Mouse (Mus musculus) lung, embryonic 14.5 days (tissue): ENCODE measurements around the gene Cytip. TPM values are rescaled to one million over a fixed set of nuclear protein-coding genes. Genes with fewer than 3 reads are reported as not detected.

ENCODE experiments used
- ATAC-seq: fragments of 200-750 bp; cut with Nextera tagmentation; 2 replicates; pipeline ENCODE4 v1.8.0; 2017; ENCODE audit warnings: mild to moderate bottlenecking, moderate TSS enrichment, moderate library complexity; ENCODE audit not compliant: insufficient read depth
- DNase-seq: peaks from one replicate; pipeline ENCODE4 v3.0.0-alpha.2; 2015
- H3K27ac ChIP-seq: fragments of 300-500 bp; sonication (generic); 2 replicates; pipeline ENCODE4 v1.5.1; 2014; ENCODE audit warnings: low read depth, mild to moderate bottlenecking, moderate library complexity
- H3K27me3 ChIP-seq: fragments of 300-500 bp; sonication (generic); 2 replicates; pipeline ENCODE4 v1.6.1; 2014; ENCODE audit warnings: low read length, control low read depth; ENCODE audit not compliant: insufficient read depth
- H3K36me3 ChIP-seq: fragments of 300-500 bp; sonication (generic); 2 replicates; pipeline ENCODE4 v1.6.1; 2014; ENCODE audit warnings: control low read depth; ENCODE audit not compliant: insufficient read depth
- H3K4me1 ChIP-seq: fragments of 300-500 bp; sonication (generic); 2 replicates; pipeline ENCODE4 v1.6.1; 2014; ENCODE audit warnings: antibody characterized with exemption, control low read depth; ENCODE audit not compliant: insufficient read depth
- H3K4me2 ChIP-seq: fragments of 300-500 bp; sonication (generic); 2 replicates; pipeline ENCODE4 v1.6.1; 2014; ENCODE audit warnings: mild to moderate bottlenecking
- H3K4me3 ChIP-seq: fragments of 300-500 bp; sonication (generic); 2 replicates; pipeline ENCODE4 v1.5.1; 2014; ENCODE audit warnings: low read depth, low read length
- H3K9ac ChIP-seq: fragments of 300-500 bp; sonication (generic); 2 replicates; pipeline ENCODE4 v1.6.1; 2014
- H3K9me3 ChIP-seq: fragments of 300-500 bp; sonication (generic); 2 replicates; pipeline ENCODE4 v1.6.1; 2016; ENCODE audit warnings: low read depth, low read length, control low read depth
- CTCF ChIP-seq: IDR thresholded peaks from 2 replicates; pipeline ENCODE4 v1.5.1; 2016; ENCODE audit warnings: antibody characterized with exemption, low read depth
- WGBS: fragments of 180-500 bp; shearing (Covaris S2); extraction: QIAGEN DNeasy Blood & Tissue Kit; methylation state at CpG from one replicate; pipeline ENCODE4 v1.1.7; 2014; 5-methylcytosine and 5-hydroxymethylcytosine counted together
- polyA plus RNA-seq: library from polyadenylated mRNA; unstranded; fragments of >200 nt; fragmentation: Nextera tagmentation; extraction: Ambion mirVana; gene quantifications from 2 replicates; pipeline ENCODE4 v1.2.1, GENCODE M21; 2014

The Cytip gene
- polyA plus RNA-seq, 1 experiment from 2014 or later, result 1.3 TPM

DNA sequence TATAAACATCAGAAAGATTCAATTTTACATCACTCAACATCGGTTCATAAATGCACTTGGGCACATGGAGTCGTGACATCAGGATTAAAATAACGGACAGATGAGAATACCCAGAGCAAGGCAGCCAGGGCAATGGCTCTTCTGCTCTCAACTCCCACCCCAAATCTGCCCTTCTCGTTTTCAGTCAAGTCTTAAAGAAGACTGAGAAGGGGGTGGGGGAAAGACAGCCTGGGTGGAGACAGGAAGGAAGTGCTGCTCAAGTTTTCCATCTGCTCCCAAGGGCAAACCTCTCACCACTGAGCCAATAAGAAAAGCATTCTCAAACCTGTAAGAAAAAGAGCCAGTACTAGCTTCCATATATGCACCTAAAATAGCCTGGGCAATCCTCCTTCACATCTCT is 5.8 kb downstream of the Cytip start:
- no peak for TF ChIP-seq CTCF
- Histone ChIP-seq H3K4me2 (no peak overlapping the region), H3K27ac (no peak overlapping the region), H3K9ac (no peak overlapping the region), H3K9me3 (no peaks in the 10 kb centered on the region), H3K4me1 (no peaks in the 10 kb centered on the region), H3K27me3 (no peaks in the 10 kb centered on the region), H3K36me3 (no peaks in the 10 kb centered on the region), H3K4me3 (no peak overlapping the region)
- DNase-seq, result no peak
- 59% methylated on average over 4 of the region's 4 CpGs for WGBS
- no peak for ATAC-seq

DNA sequence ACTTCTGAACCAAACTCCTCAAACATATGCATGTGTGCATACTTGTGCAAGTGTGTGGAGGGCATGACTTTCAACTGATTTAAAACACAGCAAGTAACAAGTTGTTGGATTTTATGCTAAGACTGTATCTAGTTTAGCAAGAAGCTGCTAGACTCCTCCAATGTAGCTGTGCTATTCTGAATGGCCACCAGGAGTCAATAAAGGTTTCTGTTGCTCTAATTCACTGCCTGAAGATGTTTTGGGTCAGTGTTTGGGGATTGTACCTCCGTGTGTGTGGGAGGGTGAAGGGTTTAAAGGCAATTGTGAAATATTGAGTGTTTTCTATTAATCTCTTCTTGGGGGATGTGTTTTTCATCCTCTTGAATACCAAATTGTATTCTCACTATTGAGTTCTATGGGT is 6.4 kb downstream of the Cytip start:
- H3K4me1 ChIP-seq, result no peaks in the 10 kb centered on the region
- no peaks in the 10 kb centered on the region for H3K9me3 ChIP-seq
- H3K27ac ChIP-seq, result no peak overlapping the region
- no peak overlapping the region for H3K4me2 ChIP-seq
- H3K27me3 ChIP-seq, result no peaks in the 10 kb centered on the region
- ATAC-seq, result no peak
- 26% methylated on average over 1 of the region's 1 CpGs for WGBS
- H3K4me3 ChIP-seq, result no peak overlapping the region
- no peak overlapping the region for H3K9ac ChIP-seq
- peak; percentile 26; the same call in 1 of the 2 replicates for TF ChIP-seq CTCF
- no peaks in the 10 kb centered on the region for H3K36me3 ChIP-seq
- DNase-seq, result no peak

DNA sequence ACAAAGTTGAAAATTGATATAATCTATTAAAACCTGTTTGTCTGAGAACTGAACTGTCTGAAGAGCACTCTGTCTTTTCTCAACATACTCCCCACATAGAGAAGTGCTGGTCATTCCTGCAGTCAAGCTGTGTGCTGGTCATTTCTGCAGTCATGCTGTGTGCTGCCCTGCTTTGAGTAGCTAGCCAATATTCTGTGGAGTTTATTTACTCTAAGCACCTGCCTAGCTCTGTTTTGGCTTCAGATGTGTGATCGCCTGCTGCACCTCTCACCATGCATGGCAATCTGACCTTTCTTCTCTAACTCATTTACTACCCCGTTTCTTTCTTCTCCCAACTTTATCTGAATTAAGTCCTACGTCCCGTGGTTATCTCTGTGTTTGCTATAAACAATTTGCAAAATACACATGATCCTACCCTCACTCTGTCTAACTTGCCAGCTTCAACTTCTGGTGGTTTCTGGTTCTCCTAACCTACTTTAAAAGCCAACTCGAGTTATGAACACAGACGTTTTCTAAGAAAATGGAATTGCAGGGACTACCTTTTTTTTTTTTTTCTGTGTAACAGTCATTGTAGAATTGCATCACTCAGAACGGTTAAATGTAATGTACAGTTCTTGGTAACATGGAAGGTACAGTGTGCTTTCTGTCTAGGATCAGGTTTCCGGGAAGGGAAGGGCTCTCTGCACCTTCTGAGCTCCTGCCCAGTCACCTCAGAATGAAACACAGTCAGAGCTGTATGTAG is 7.9 kb downstream of the Cytip start:
- no peaks in the 10 kb centered on the region for H3K9me3 ChIP-seq
- H3K4me2 ChIP-seq, result no peak overlapping the region
- H3K27me3 ChIP-seq, result no peaks in the 10 kb centered on the region
- no peak for ATAC-seq
- H3K9ac ChIP-seq, result no peak overlapping the region
- no peak overlapping the region for H3K4me3 ChIP-seq
- no peaks in the 10 kb centered on the region for H3K36me3 ChIP-seq
- TF ChIP-seq CTCF, result no peak
- H3K27ac ChIP-seq, result no peak overlapping the region
- DNase-seq, result no peak
- WGBS, result 52% methylated on average over 8 of the region's 8 CpGs
- H3K4me1 ChIP-seq, result no peaks in the 10 kb centered on the region

DNA sequence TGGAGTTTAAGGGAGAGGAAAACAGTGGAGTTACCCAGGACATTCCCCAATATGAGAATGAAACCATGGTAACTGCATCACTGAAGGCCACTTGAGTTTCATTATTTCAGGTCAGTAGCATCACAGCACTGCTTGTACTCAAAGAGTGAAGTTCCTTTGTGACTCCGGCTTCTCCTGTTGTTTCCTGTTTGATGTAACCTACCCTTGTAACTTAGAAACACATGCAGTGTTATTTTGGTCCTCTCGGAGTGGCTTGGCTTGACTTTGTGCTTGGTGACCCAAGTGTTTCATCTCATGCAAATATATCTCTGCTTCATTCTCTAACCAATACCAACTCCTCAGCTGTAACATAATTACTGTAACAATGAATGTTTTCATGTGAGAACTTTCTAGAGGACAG is 11.1 kb downstream of the Cytip start:
- H3K4me2 ChIP-seq, result no peak overlapping the region
- DNase-seq (no peak), ATAC-seq (no peak)
- 79% methylated on average over 2 of the region's 2 CpGs for WGBS
- no peaks in the 10 kb centered on the region for H3K9me3 ChIP-seq
- H3K27ac ChIP-seq, result no peak overlapping the region
- no peak overlapping the region for H3K4me3 ChIP-seq
- no peaks in the 10 kb centered on the region for H3K27me3 ChIP-seq
- H3K4me1 ChIP-seq, result no peaks in the 10 kb centered on the region
- no peak for TF ChIP-seq CTCF
- H3K36me3 ChIP-seq, result no peaks in the 10 kb centered on the region
- no peak overlapping the region for H3K9ac ChIP-seq

DNA sequence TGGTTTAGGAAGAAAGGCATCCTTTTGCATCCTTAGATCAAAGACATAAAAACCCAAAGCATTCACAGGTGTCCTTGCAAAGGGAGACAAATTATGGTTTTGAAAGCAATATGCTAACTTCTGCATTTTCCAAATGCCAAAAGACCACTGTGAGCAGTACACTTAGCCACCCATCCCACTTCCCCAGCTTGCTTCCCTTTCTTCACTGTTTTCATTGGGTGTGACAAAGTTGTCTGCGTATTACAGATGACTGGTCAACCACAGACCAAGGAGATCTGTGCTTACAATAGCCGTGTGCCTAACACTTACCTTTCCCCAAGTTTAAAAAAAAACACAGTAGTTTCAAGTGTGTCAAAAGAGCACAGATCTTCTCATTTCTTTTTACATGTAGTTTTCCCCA is 11.7 kb downstream of the Cytip start:
- no peak for TF ChIP-seq CTCF
- DNase-seq (no peak), ATAC-seq (no peak)
- Histone ChIP-seq H3K4me1 (no peaks in the 10 kb centered on the region), H3K4me2 (no peak overlapping the region), H3K36me3 (no peaks in the 10 kb centered on the region), H3K9me3 (no peaks in the 10 kb centered on the region), H3K27me3 (no peaks in the 10 kb centered on the region), H3K27ac (no peak overlapping the region), H3K9ac (no peak overlapping the region), H3K4me3 (no peak overlapping the region)
- WGBS, result 66% methylated on average over 2 of the region's 2 CpGs

DNA sequence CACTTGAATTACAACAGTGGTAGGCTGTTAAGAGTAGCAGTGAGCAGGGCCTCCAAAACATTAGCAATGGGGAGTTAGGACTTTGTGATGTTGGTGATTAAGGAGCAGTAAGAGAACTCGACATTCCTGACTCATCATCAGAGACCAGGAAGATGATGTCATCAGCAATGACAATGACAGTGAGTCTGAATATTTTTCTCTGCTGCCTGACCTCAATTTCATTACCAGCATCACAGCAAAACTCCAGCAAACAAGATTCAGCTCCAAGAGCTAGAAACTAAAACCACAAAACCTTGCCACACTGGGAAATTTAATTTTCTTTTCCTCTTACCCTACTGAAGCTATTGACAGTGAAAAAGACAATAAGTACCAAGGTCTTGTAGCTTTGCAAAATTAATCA is 14.6 kb downstream of the Cytip start:
- no peaks in the 10 kb centered on the region for H3K9me3 ChIP-seq
- DNase-seq, result no peak

DNA sequence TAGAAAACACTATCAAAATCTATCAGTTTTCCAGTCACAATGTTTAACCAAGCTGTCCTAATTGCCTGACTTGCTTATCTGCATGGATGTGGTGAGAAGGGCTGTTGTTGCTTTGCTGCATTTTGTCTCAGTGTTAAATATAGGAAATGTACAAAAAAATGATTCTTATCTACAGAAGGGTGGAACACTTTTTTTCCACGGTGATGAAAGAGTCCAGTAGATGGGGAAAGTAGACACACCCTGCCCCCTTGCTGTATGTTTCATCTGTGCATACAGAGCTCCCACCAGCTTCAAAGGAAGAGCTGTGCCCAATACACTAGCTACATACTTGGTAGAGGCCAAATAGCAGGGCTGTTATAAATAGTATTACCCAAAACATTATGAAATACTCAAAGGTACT is 16.3 kb downstream of the Cytip start:
- no peak overlapping the region for H3K9ac ChIP-seq
- no peak overlapping the region for H3K27ac ChIP-seq
- no peak for DNase-seq
- no peaks in the 10 kb centered on the region for H3K9me3 ChIP-seq
- H3K4me1 ChIP-seq, result no peaks in the 10 kb centered on the region
- H3K36me3 ChIP-seq, result no peaks in the 10 kb centered on the region
- 56% methylated on average over 1 of the region's 1 CpGs for WGBS
- no peaks in the 10 kb centered on the region for H3K27me3 ChIP-seq
- no peak overlapping the region for H3K4me3 ChIP-seq
- ATAC-seq, result no peak
- H3K4me2 ChIP-seq, result no peak overlapping the region
- TF ChIP-seq CTCF, result no peak

More for the DNA sequence above, 14.6 kb downstream of the Cytip start:
- Histone ChIP-seq H3K4me1 (no peaks in the 10 kb centered on the region), H3K4me3 (no peak overlapping the region), H3K36me3 (no peaks in the 10 kb centered on the region), H3K9ac (no peak overlapping the region), H3K27ac (no peak overlapping the region), H3K27me3 (no peaks in the 10 kb centered on the region), H3K4me2 (no peak overlapping the region)
- 63% methylated on average over 1 of the region's 1 CpGs for WGBS
- ATAC-seq, result no peak
- TF ChIP-seq CTCF, result no peak
